Mouse (Mus musculus) inflammation-experienced regulatory T-cells, adult 6 months (primary cell): ENCODE data around the gene BC024063. TPM values are rescaled to one million over a fixed set of nuclear protein-coding genes. Genes with fewer than 3 reads are reported as not detected.
"Not testable (repeated sequence)": the region's sequence is repeated elsewhere in the genome, so short reads cannot be mapped to it uniquely, and the experiment has no call there.

Experiments used
- ATAC-seq: one replicate; pipeline ENCODE4 v1.8.0; 2017
- polyA plus RNA-seq, 3 experiments: library from polyadenylated mRNA; unstranded; fragments of 100-300 nt; shearing (Covaris generic); gene quantifications; one replicate each; pipeline ENCODE4 v1.2.1; 2017

The BC024063 gene
- polyA plus RNA-seq: 1 to 10 TPM; 3.3 to 6.8 (median 3.9) TPM

DNA sequence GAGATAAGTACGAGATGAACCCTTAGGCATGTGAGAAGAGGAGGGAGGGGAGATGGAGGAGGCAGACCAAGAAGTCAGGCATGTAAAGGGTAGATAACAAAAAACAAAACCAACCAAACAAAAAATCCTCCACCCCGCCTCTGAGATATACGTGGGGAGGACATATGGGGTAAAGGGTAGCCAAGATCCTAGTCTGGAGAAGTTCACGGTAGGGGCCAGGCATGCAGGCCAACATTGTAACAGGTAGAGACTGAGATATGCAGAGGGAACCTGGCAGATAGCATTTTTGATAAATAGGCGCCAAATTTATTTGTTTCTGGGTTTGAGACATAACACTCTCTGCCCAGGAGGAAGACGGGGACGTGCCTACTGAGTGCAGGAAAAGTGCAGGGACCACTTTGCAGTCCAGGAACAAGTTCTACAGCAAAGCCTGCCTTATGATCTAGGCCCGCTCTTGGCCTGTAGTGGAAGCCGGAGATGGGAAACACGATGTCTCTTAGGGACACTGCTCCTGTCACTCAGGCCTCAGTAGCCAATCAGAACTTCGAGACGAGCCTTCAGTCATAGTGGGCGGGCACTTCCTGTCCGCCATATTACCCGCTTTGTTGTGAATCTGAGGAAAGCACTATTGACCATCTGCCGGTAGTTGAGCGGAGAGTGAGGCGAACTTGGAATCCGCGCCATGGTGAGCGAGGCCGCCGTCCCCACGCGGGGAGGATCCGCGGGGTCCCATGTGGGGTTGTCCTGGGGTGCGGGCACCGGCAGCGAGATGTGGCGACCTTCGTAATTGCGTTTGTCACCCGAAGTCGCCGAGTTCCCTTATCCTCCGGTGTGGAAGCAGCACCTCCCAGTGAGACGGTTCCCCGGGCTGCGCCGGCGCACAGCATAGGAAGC lies at the start of gene BC024063:
BC024063 (plus strand) TSS at position 626 of the 894 bp plus-strand sequence.
- peak; percentile 97 for ATAC-seq

DNA sequence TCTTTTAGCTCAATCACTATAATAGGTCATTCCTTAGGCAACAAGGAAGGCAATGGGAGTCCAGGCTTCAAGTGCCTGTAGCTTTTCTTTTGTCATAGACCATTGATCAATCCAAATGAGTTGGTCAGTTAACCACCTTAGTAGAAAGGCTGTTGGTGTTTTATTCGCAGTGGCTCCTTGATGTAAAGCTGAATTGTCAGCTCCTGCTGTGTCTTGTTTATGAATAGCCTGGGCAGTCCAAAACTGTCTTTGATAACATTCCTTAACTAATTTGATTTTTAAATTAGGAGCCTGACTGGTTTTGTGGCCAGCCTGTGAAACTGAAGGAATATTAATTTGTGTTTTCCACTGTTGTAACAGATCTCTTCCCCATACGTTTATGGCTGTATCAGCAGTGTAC lies 41.0 kb upstream of the BC024063 start:
- ATAC-seq: no peak

DNA sequence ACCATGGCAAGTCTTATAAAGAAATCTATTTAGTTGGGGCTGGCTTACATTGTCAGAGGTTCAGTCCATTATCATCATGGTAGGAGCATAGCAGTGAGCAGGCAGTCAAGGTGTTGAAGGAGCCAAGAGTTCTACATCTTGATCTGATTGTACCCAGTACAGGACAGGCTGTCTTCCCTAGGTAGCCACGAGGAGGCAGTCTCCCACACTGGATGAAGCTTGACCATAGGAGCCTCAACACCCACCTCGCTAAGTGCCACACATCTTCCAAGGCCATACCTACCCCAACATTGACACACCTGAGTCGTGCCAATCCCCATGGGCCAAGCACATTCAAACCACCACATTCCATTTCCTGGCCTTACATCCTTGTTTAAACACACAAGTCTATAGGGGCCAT lies 36.5 kb upstream of the BC024063 start:
- no peak for ATAC-seq

DNA sequence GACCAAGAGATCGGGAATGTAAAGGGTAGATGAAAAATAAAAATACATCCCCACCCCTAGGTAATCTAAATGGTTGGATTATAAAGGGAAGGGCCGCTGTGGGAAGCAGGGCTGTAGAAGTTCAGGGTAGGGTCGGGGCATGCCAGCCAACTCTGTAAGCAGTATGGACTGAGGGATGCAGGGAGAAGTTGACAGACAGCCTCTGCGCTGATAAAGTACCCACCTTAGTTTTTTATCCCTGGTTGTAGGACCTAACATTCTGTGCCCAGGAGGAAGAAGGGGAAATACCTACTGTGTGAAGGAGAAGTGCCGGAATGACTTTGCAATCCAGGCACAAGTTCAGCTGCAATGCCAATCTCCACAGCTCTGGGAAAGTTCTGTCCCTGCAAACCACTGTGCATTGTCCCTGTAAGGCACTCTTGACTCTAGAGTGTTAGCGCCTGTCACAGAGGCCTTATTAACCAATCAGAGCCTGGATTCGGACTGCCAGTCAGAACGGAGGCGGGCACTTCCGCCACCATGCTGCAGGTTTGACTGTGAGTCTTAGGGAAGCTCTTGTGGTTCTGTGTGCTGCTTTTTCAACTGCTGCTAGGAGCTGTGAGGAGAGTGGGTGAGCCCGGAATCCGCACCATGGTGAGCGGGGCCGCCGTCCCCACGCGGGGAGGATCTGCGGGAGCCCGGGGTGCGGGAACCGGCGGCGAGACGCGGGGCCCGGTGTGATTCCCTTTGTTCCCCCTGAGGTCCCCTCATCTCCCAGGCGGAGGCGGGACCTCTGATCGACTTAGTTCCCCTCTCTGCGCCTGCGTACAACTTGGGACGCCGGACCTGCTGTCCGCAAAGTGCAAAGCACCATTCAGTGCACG lies 35.3 kb upstream of the BC024063 start, which contains the start of gene Zfp873:
Zfp873 (plus strand) TSS at position 527 of the 863 bp plus-strand sequence.
- ATAC-seq: peak; percentile 98

DNA sequence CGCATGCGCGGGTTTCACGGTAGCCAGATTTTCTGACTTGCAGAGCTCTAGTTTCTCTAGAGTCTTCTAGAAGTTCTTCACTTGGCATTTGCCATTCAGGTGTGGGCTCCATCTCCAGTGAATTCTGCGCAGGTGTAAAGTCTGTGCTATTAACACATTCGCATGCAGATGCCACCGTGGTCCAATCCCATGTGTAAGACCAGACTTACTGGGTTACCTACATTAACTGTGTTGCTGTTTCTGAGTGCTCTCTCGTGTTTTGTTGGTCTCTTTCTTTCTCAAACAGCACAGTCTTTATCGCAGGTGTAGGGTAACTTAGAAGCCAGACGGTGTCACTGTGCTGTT lies 34.7 kb upstream of the BC024063 start:
- ATAC-seq: not testable (repeated sequence)

DNA sequence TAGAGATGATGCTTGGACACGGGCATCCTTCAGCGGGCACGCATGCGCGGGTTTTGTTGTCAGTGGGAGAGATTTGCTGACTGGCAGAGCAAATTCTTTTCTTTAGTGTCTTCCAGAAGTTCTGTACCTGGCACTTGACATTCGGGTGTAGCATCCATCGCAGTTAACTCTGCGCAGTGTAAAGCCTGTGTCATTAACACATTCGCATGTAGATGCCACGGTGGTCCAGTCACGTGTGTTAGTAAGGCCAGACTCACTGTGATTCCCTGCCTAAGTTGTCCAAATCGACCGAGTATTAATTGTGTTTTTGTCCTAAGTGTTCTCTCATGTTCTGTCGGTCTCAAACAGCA lies 444 bp downstream of the BC024063 start:
- ATAC-seq: not testable (repeated sequence)

DNA sequence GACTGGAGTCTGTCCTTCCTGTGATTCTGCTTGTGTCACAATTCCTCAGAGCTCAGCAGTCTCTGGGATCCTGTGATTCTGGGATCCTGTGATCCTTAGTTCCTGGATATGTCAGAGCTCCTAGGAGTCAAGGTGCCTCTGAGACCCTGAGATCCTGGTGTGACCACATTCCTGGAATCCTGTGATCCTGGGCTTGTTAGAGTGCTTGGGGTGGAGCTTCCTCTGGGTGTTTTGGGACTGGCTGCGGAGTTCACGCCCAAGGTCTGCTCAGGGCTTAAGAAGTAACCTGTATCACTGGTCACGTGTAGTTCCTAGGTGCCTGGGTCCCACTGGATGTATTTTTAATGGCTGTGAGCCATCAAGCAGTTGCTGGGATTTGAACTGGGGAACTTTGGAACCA lies 34.1 kb downstream of the BC024063 start:
- no peak for ATAC-seq

DNA sequence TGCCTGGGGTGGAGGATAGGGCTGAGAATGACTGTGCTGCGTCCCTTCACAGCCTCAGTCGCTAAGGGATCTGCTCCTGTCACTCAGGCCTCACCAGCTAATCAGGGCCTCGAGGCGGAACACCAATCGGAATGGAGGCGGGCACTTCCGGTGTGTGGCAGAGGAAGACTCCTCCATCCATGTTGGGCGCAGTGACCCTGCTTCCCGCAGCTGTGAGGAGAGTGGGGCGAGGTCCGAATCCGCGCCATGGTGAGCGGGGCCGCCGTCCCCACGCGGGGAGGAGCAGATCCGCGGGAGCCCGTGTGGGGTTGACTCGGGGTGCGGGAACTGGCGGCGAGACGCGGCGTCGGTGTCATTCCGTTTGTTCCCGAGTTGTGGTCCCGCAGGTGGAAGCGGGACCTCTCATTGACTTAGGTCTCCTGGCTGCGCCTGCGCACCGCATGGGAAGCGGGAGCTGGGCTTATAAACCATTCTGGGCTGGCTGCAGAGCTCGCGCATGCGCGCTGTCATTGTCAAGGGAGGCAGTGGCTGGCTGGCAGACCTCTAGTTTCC lies 44.8 kb downstream of the BC024063 start, which contains the start of gene AU041133:
AU041133 (plus strand) TSS at position 164 of the 552 bp plus-strand sequence.
- ATAC-seq: peak; percentile 100

DNA sequence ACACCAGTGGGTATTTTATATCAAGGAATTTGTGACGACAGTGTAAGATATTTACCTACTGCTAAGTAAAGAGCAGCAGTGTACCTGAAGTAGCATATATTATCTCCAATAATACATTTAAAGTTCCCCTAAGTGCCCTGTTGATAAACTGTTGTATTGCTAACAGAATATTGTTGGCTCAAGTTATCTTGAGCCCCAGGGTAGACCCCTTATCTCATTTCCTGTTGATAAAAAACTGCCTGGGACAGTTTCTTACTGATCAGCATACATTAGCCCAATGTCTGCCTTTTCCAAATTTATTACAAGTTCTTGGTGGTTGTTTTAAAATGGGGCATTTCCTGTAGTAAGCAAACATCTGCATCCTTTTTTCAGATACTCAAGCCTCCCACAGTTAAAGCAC lies 62.1 kb downstream of the BC024063 start:
- no peak for ATAC-seq

DNA sequence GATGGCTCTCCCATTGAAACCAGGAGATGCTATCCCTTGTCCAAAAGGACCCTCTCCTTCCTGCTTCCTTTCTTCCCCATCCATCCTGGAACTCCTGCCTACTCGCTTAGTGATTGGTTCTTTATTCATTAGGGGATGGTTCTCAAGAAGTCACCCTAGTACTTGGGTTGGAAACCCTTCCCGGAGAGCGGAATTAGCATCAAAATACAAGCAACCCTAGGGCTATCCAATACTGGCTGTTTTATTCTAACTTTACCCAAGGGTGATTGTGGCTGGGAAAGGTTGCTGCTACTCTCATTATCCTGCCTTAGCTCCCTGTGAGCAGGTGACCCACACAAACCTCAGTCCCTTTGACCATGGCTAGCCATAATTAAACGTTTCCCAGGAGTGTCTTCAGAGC lies 64.4 kb downstream of the BC024063 start:
- ATAC-seq: no peak

Other genes starting within 250 kb of the BC024063 start
- gene Gm32687, start 219.4 kb upstream of the BC024063 start, polyA plus RNA-seq: 1 to 10 TPM; 1.3 to 9.8 (median 4.8) TPM
- gene Zfp781, start 152.9 kb upstream of the BC024063 start, polyA plus RNA-seq: 1 to 10 TPM; 2.4 to 3.7 (median 3.1) TPM
- gene Zfp873, start 35.2 kb upstream of the BC024063 start, polyA plus RNA-seq: 10 to 100 TPM; 11.8 to 17.0 (median 13.9) TPM
- 10 to 100 TPM; 10.4 to 15.3 (median 11.6) TPM for gene AU041133, start 44.7 kb downstream of the BC024063 start, polyA plus RNA-seq
- 10 to 100 TPM; 15.6 to 19.2 (median 17.6) TPM for gene Zfp938, start 157.9 kb downstream of the BC024063 start, polyA plus RNA-seq
- not detected for gene 4932415D10Rik, start 233.2 kb downstream of the BC024063 start, polyA plus RNA-seq